Mouse (Mus musculus) hindbrain, postnatal 0 days (tissue): ENCODE measurements around the gene Pm20d1. TPM values are rescaled to one million over a fixed set of nuclear protein-coding genes. Genes with fewer than 3 reads are reported as not detected.
A peak's percentile ranks its signal among the peaks of the same experiment; 100 is the strongest.
"Not testable (repeated sequence)": the region's sequence is repeated elsewhere in the genome, so short reads cannot be mapped to it uniquely, and the experiment has no call there.

Experiments used
- ATAC-seq: fragments of 200-750 bp; cut with Nextera tagmentation; 2 replicates; pipeline ENCODE4 v1.8.0; 2017; ENCODE audit warnings: mild to moderate bottlenecking, moderate TSS enrichment, moderate library complexity
- DNase-seq: peaks from one replicate; pipeline ENCODE4 v3.0.0-alpha.2; 2015; ENCODE audit warnings: low spot score
- H3K27ac ChIP-seq: fragments of 300-500 bp; sonication (generic); 2 replicates; pipeline ENCODE4 v1.5.1; 2014; ENCODE audit warnings: mild to moderate bottlenecking
- H3K27me3 ChIP-seq: fragments of 300-500 bp; sonication (generic); 2 replicates; pipeline ENCODE4 v1.6.1; 2014; ENCODE audit warnings: low read length, mixed read lengths; ENCODE audit not compliant: insufficient read depth
- H3K36me3 ChIP-seq: fragments of 300-500 bp; sonication (generic); 2 replicates; pipeline ENCODE4 v1.6.1; 2014; ENCODE audit warnings: low read length, mixed read lengths; ENCODE audit not compliant: insufficient read depth
- H3K4me1 ChIP-seq: fragments of 300-500 bp; sonication (generic); 2 replicates; pipeline ENCODE4 v1.6.1; 2014; ENCODE audit warnings: antibody characterized with exemption, low read length, mixed read lengths; ENCODE audit not compliant: insufficient read depth
- H3K4me2 ChIP-seq: fragments of 300-500 bp; sonication (generic); 2 replicates; pipeline ENCODE4 v1.6.1; 2014; ENCODE audit warnings: low read depth, mild to moderate bottlenecking, low read length, moderate library complexity, mixed read lengths
- H3K4me3 ChIP-seq: fragments of 300-500 bp; sonication (generic); 2 replicates; pipeline ENCODE4 v1.5.1; 2014; ENCODE audit warnings: low read length
- H3K9ac ChIP-seq: fragments of 300-500 bp; sonication (generic); replicated peaks from 2 replicates; pipeline ENCODE4 v1.6.1; 2014; ENCODE audit warnings: mild to moderate bottlenecking, low read length, moderate library complexity, mixed read lengths
- H3K9me3 ChIP-seq: fragments of 300-500 bp; sonication (generic); 2 replicates; pipeline ENCODE4 v1.6.1; 2016; ENCODE audit warnings: low read length, mixed read lengths
- CTCF ChIP-seq: IDR thresholded peaks from 2 replicates; pipeline ENCODE4 v1.5.1; 2016; ENCODE audit warnings: antibody characterized with exemption, control low read depth, low read depth
- WGBS: fragments of 180-500 bp; shearing (Covaris S2); extraction: QIAGEN DNeasy Blood & Tissue Kit; methylation state at CpG from one replicate; pipeline ENCODE4 v1.1.7; 2014; 5-methylcytosine and 5-hydroxymethylcytosine counted together
- polyA plus RNA-seq: library from polyadenylated mRNA; unstranded; fragments of >200 nt; fragmentation: Nextera tagmentation; extraction: Ambion mirVana; gene quantifications from 2 replicates; pipeline ENCODE4 v1.2.1, GENCODE M21; 2015
- total RNA-seq: library from RNA; depleted of rRNA; stranded (reverse); fragments of >200 nt; gene quantifications from 2 replicates; pipeline ENCODE4 v1.2.3, GENCODE M21; 2014

Pm20d1 gene
- total and polyA plus RNA-seq, 2 experiments from 2014 or later: 0.60 to 0.63 TPM

DNA sequence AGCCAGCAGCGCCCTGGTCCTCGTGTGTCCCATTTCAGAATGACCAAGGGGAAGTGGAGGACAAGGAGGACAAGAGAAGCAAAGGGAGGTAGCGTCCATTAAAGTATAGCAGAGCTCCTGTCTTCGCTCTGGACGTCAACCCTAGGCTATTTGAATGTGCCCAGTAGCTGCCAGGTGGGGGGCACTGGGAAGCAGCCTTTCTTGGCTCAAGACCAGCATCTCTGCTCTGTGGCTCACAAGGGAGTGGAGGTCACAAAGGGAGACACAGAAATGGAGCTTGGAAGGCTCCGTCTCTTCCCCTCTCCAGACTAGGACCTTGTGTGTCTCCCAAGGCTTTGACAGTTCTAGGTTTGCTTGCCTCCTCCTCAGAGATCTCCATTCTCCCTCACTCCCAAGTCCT, 19.7 kb downstream of the Pm20d1 start:
- DNase-seq (peak; percentile 32), ATAC-seq (no peak)
- TF ChIP-seq CTCF: no peak
- no peak overlapping the region for H3K4me3 ChIP-seq
- no peaks in the 10 kb centered on the region for H3K27me3 ChIP-seq
- no peak overlapping the region for H3K9ac ChIP-seq
- H3K27ac ChIP-seq: no peak overlapping the region
- no peak overlapping the region for H3K4me2 ChIP-seq
- WGBS: 58% methylated on average over 6 of the region's 6 CpGs
- H3K4me1 ChIP-seq: no peaks in the 10 kb centered on the region
- H3K36me3 ChIP-seq: no peaks in the 10 kb centered on the region
- H3K9me3 ChIP-seq: no peaks in the 10 kb centered on the region

DNA sequence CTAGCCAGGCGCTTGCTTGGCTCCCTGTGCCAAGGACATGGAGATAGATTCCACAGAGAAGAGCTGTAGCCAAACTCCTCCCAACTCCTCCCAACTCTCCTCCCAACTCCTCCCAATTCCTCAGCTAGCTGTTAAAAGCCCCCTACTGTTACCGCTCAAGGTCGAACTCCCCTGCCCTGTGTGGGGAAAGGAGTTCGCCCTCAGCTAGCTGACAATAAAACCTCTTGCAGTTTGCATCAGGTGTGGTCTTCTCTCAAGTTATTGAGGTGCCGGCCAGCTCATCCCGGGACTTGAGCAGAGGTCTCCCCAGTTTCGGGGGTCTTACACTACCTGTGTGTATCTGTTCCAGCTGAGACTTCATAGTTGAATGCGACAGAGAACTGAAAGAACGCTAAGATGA, 23.2 kb downstream of the Pm20d1 start:
- not testable (repeated sequence) for DNase-seq, H3K27me3 ChIP-seq, H3K36me3 ChIP-seq, ATAC-seq, H3K4me2 ChIP-seq, H3K4me1 ChIP-seq, H3K9me3 ChIP-seq, H3K27ac ChIP-seq, H3K4me3 ChIP-seq, H3K9ac ChIP-seq
- 68% methylated on average over 8 of the region's 9 CpGs for WGBS

DNA sequence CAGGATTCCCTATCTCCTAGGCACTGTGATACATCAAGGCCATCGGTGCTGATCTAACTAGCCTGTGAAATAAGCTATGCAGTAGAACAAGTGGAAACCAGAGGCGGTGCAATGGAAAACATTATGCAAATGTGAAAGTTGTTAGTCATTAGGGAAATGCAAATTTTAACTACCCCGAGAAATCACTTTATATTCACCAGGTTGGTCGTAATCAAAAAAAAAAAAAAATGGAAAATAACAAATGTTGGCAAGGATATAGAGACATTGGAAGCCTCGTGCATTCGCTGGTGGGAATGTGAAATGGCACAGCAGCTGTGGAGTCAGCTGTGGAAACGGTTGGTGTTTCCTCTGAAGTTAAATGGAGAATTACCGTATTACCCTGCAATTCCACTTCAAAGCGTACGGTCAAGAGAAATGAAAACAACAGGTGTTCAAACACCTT, 23.7 kb downstream of the Pm20d1 start:
- ATAC-seq (no peak), DNase-seq (no peak)
- H3K36me3 ChIP-seq: no peaks in the 10 kb centered on the region
- no peaks in the 10 kb centered on the region for H3K9me3 ChIP-seq
- H3K27me3 ChIP-seq: no peaks in the 10 kb centered on the region
- 56% methylated on average over 10 of the region's 10 CpGs for WGBS
- H3K4me3 ChIP-seq: no peak overlapping the region
- H3K4me1 ChIP-seq: no peaks in the 10 kb centered on the region
- TF ChIP-seq CTCF: no peak
- H3K27ac ChIP-seq: no peak overlapping the region
- no peak overlapping the region for H3K9ac ChIP-seq
- no peak overlapping the region for H3K4me2 ChIP-seq

DNA sequence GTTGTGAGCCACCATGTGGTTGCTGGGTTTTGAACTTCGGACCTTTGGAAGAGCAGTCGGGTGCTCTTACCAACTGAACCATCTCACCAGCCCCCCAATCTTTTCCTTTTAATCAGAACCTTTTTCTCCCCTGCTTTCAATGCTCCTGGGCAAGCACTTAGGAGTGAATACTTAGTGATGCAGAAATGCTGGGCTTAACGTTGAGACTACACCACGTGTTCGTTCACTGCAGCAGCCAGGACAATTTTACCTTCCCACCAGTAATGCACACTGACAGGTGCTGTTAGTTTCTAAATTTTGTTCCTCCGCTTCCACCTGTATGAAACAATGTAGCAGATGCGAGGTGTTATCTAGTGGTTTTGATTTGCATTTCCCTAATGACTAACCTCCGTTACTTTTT, 25.1 kb downstream of the Pm20d1 start:
- Histone ChIP-seq H3K4me3 (no peak overlapping the region), H3K27me3 (no peaks in the 10 kb centered on the region), H3K4me1 (0 out of 2 replicates have a peak, but pooled peaks cover 4% of the 10 kb centered on the region), H3K9me3 (no peaks in the 10 kb centered on the region), H3K4me2 (no peak overlapping the region), H3K27ac (no peak overlapping the region), H3K36me3 (no peaks in the 10 kb centered on the region), H3K9ac (no peak overlapping the region)
- 67% methylated on average over 8 of the region's 8 CpGs for WGBS
- ATAC-seq: no peak
- no peak for DNase-seq
- no peak for TF ChIP-seq CTCF

DNA sequence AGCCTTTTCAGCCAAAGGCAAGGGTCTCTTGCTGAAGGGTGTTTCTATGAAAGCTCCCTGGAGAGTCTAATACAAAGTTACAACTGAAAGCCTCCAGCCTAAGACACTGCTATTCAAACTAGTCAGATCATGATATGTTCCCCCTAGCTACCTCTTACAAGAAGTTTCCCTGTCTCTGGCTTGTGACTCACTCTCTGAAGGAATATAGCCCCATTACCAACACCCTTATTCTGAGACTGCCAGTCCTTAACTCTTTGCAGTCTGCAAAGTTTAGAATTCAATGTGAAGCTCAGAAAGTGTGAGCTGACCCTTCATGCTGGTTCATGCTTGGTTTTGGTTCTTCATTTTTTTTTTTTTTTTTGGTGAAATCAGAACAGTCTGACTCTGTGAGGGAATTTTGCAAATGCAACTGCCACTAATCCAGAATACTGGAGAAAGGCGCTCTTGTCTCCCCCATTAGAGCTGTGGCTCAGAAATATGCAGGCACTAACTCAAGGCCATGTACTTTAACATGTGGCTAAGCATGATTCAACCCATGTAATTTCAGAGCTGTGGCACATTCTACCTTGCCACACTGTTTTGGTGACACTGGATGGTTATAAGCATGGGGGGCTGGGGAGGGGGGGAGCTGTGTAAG, 25.8 kb downstream of the Pm20d1 start:
- DNase-seq: no peak
- WGBS: 82% methylated on average over 1 of the region's 1 CpGs

DNA sequence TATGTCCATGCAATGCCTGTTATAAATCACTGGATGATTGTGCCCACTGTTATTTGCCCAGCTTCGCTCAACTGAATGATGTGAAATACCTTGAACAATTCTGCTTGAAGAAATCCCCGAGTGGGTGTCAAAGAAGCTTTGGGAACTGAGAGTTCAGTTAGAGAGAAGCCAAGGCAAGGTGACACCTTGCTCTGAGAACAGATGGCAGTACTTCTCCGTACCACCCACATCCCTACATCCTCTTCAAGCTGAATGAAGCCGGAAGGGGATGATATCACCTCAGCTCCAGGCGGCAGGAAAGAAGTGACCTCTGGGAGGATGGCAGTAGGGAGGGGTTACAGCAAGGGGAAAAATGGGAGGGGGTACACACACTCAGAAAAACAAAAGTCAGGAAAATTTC, 26.4 kb downstream of the Pm20d1 start:
- Histone ChIP-seq H3K4me1 (0 out of 2 replicates have a peak, but pooled peaks cover 4% of the 10 kb centered on the region), H3K27me3 (no peaks in the 10 kb centered on the region), H3K36me3 (no peaks in the 10 kb centered on the region), H3K9ac (no peak overlapping the region), H3K4me3 (no peak overlapping the region), H3K4me2 (no peak overlapping the region), H3K9me3 (no peaks in the 10 kb centered on the region), H3K27ac (no peak overlapping the region)
- TF ChIP-seq CTCF: no peak
- no peak for ATAC-seq
- no peak for DNase-seq
- WGBS: 59% methylated on average over 5 of the region's 5 CpGs

More for the DNA sequence above, 25.8 kb downstream of the Pm20d1 start:
- Histone ChIP-seq H3K4me3 (no peak overlapping the region), H3K9me3 (no peaks in the 10 kb centered on the region), H3K27ac (no peak overlapping the region), H3K4me2 (no peak overlapping the region), H3K9ac (no peak overlapping the region), H3K4me1 (0 out of 2 replicates have a peak, but pooled peaks cover 4% of the 10 kb centered on the region), H3K36me3 (no peaks in the 10 kb centered on the region), H3K27me3 (no peaks in the 10 kb centered on the region)
- TF ChIP-seq CTCF: no peak
- ATAC-seq: no peak

GRCm38 (mm10) chr1:131824528-131825181, 27.5 kb downstream of the Pm20d1 start:
- Histone ChIP-seq H3K4me1 (peaks cover 15% of the 10 kb centered on the region), H3K4me2 (no peak overlapping the region), H3K27ac (no peak overlapping the region), H3K4me3 (no peak overlapping the region), H3K27me3 (no peaks in the 10 kb centered on the region), H3K9ac (no peak overlapping the region), H3K36me3 (no peaks in the 10 kb centered on the region), H3K9me3 (no peaks in the 10 kb centered on the region)
- DNase-seq (no peak), ATAC-seq (no peak)
- WGBS: 89% methylated on average over 11 of the region's 11 CpGs
- TF ChIP-seq CTCF: no peak
